Mouse (Mus musculus): ENCODE data around the gene Ipo11.
A peak's percentile ranks its signal among the peaks of the same experiment; 100 is the strongest.

Ipo11 gene

DNA sequence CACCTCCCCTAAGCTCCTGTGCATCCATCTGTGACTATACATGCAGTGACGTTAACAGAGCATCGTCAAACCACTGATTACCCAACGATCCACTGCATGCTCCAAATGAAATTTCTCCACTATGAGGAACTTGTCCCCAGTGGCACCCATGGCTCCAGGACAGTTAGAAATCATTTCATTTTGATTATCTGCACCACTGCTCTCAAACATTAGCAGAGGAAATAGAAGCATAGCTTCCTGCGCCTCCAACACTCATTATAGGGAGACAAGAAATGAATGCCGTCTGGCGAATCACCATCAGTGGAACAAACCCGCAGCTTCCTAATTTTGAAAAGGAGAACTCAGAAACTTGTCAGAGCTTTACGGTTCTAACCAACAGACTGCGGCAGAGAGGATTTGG is 123.7 kb downstream of the Ipo11 start:
- DNase-seq = no peak

DNA sequence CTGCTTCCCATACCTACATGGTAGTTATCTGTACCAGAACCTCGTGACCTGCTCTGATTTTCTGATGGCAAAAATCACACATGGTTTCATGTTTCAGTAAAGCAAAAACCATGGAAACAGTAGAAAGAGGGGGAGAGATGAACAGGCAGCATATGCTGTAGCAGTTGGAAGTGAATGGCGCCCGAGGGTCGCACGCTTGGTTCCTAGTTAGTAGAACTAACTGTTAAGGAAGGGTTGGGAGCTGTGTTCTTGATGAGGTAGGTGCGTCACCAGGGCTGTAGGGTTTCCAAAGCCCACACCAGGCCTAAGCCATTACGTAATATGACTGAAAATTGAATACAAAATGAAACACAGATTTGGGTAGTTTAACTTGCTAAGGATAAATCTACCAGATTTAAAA is 126.6 kb downstream of the Ipo11 start:
- DNase-seq = no peak

- no peak for DNase-seq
Observed at GRCm38 (mm10) chr13:106808821-106809220, 127.9 kb downstream of the Ipo11 start.

DNA sequence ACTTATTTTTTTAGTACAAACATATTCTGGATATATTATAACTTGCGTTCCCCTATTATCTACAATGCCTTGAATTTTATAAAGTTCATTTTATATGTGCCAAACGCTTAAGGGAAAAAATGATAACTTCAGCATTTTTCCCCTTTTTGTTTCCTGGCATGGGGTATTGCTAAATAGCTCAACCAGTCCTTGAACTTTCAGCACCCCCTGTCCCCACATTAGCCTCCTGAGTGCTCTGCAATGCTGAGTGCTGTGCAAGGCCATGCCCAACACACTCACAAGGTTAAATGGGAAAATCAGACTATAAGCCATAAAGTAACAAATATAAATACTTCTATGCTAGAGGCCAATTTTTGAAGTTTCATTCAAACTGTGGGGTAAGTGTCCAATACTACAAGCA is 128.4 kb downstream of the Ipo11 start:
- DNase-seq = no peak

DNA sequence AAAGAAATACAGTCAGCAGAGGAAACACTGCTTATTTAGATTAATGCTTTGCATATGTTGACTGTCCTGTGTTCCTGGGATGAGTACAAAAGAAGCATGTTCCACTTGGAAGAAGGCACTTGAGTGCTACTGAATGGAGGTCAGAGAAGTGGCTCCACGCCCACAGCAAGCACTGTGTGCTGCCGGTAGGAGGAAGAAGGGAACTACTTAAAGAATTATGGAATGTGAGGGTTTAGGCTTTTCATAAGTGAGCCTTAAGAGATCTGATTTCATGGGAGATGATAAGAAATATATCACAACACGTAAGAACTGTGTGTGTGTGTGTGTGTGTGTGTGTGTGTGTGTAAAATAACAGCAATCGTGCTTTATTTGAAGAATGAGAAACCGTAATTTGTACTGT is 129.5 kb downstream of the Ipo11 start:
- no peak for DNase-seq

- DNase-seq = peak; percentile 30
Observed at GRCm38 (mm10) chr13:106805146-106805545, 131.6 kb downstream of the Ipo11 start.

- DNase-seq = no peak
Observed at GRCm38 (mm10) chr13:106798026-106798425, 138.7 kb downstream of the Ipo11 start.

DNA sequence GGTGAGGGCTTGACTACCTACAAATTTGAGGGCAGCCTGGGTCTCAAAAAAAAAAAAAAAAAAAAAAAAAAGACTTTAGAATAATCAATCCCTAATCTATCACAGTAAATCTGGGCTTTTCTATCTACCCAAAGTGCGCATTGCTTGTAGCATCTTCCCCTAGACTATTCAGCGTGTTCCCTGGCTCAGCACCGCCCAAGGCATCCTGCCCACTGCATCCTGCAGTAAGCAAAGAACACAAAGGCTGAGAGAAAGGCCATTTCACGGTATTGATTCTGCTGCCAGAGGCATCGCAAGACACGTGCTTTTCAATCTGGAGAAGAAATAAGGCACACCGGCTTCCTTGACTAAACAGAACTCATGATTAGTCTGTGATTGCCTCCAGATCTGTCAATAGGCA is 147.9 kb downstream of the Ipo11 start:
- DNase-seq = no peak

DNA sequence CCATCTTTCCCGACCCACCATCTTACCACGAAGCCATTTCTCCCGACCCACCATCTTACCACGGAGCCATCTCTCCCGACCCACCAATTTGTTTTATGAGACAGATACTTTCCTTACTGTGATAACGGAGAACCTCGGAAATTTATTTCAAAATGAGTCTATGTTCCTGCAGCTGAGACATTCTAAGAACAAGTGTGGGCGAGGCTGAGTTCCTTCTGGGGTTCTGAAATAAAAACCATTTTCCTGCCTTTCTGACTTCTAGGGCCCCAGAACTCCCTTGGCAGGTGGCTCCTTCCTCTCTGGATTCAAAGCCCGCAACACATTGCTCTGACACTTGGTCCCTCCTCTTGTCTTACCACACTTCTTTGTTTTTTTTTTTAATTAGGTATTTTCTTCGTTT is 168.0 kb downstream of the Ipo11 start:
- no peak for DNase-seq

GRCm38 (mm10) chr13:106762611-106763010 is 174.1 kb downstream of the Ipo11 start:
- DNase-seq = no peak

DNA sequence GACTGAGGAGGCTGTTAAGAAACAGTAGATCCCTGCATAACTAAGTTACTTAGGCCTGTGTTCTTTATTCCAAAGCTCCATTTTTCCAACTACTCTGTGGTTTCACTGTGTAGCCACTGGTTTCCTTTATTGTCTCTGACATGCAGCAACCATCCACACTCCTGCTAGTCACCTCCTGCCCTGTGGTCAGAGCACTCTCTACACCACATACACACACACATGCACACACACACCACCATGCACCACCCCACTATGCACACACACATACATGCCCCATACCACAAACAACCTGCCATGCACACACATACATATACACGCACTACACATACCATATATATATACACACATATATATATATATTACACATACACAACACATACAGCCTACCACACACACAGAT is 175.1 kb downstream of the Ipo11 start:
- no peak for DNase-seq

DNA sequence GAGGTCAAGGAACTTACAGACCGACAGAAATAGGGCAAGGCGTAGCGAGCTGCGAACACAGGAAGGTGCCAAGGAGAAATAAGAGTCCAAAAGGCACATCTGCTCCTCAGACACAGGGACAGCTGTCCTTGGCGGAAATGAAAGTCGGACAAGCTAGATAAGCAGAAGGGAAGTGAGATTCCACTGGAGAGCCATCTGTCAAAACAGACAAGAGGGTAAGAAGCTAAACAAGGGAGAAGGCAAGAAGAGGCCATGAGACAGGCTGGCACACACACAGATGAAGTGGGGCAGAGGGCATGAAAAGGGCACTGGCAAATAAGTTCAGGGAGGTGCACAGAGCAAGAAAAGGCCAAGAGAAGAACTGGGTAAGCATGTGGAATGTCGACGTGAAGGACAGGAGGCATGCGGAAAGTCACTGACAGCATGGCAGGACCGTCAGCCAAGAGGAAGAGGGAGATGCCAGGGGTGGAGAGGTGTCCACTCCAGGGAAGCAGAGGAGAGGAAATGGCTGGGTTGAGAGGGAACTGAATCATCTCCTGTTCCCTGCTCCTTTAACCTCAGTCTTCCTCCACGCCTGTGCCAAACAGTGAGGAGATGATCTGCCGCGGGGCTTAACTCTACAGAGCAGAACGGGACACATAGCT is 176.4 kb downstream of the Ipo11 start:
- peak; percentile 69 for DNase-seq

GRCm38 (mm10) chr13:106755892-106756291 is 180.9 kb downstream of the Ipo11 start:
- DNase-seq = no peak

- no peak for DNase-seq
Observed at GRCm38 (mm10) chr13:106754216-106754615, 182.5 kb downstream of the Ipo11 start.

DNA sequence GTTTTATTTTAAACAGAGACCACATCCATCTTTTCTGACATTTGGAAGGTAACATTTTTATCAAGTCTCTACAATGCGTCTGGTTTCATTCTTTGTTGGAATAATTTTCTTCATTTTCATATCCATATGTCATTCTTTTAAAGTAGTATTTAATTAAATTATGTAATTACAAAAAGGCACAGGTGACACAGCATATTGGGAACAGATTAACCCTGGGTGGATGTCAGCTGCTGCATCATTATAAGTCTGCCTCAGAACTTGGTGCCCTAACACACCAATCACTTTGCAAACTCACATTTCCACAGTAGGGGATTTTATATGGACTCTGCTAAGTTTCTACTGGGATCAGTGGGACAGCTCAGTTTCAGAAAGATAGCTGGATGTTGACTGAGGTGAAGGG is 184.8 kb downstream of the Ipo11 start:
- DNase-seq = no peak

- DNase-seq = peak; percentile 21
Observed at GRCm38 (mm10) chr13:106746823-106747222, 189.9 kb downstream of the Ipo11 start.

DNA sequence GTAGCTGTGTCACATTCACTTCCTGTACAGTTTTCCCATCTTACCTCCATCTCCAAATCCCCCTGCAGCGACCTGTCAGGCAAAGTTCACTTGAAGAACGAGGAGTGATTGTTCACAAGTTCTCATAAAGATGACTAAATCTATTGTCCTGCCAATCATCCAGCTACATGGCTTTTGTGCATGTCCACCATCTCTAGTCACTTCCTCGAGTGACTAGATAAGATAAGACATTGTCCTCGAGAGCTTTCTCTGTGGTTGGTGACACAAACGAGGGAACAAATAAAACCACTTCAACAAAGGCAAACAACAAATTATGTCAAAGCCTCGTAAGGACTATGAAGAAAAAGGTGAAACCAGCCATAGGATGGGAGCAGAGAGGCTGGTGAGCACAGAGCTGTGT is 191.6 kb downstream of the Ipo11 start:
- no peak for DNase-seq

All from kidney, postnatal 14 days (tissue).